Mouse (Mus musculus): ENCODE data around the gene U90926. TPM values are rescaled to one million over a fixed set of nuclear protein-coding genes. Genes with fewer than 3 reads are reported as not detected.

U90926 gene
- polyA plus RNA-seq, 1 experiment: not detected

DNA sequence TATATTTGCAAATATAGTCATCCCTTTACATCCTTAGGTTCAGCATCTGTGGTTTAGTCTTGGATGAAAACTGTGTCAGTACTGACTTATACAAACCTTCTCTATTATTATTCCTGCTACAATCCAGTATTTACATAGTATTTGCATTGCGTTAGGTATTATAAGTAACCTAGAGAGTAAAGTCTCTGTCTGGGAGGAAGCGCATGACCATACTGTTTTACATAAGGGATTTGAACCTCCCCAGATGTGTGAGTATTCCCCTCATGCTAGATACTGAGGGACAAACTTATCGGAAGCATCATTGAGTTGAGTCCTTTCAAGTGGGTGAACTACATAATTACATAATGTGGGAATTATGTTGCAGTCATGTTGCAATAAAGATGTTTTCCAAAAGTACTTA is 14.3 kb upstream of the U90926 start:
- no peak for TF ChIP-seq GATA1 (IDR thresholded peaks at IDR 0.05; ENCODE audit: low read length)

- TF ChIP-seq GATA1 (IDR thresholded peaks at IDR 0.05; ENCODE audit: low read length): no peak
Measured at GRCm38 (mm10) chr5:92228776-92229175, 13.6 kb upstream of the U90926 start.

DNA sequence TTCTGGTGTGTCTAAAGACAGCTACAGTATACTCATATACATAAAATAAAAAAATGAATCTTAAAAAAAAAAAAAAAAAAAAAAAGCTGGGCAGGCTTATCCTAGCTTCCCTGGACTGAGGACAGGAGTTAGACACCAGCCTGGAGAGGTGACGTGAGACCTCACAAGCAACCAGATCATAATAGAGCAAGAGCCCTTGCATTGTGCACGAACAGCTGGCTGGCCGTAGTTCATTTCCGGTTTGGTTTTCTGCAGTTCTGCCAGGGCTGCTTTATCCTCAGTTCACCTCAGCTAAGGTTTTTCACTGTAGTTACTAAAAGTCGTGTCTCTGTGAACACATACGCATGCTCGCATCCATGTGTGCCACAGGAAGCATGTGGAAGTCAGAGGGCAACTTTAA is 12.6 kb upstream of the U90926 start:
- TF ChIP-seq GATA1 (IDR thresholded peaks at IDR 0.05; ENCODE audit: low read length): no peak

GRCm38 (mm10) chr5:92220287-92220902 is 5.2 kb upstream of the U90926 start:
- TF ChIP-seq GATA1 (IDR thresholded peaks at IDR 0.05; ENCODE audit: low read length): no peak

GRCm38 (mm10) chr5:92219826-92220225 is 4.6 kb upstream of the U90926 start:
- TF ChIP-seq GATA1 (IDR thresholded peaks at IDR 0.05; ENCODE audit: low read length): no peak

DNA sequence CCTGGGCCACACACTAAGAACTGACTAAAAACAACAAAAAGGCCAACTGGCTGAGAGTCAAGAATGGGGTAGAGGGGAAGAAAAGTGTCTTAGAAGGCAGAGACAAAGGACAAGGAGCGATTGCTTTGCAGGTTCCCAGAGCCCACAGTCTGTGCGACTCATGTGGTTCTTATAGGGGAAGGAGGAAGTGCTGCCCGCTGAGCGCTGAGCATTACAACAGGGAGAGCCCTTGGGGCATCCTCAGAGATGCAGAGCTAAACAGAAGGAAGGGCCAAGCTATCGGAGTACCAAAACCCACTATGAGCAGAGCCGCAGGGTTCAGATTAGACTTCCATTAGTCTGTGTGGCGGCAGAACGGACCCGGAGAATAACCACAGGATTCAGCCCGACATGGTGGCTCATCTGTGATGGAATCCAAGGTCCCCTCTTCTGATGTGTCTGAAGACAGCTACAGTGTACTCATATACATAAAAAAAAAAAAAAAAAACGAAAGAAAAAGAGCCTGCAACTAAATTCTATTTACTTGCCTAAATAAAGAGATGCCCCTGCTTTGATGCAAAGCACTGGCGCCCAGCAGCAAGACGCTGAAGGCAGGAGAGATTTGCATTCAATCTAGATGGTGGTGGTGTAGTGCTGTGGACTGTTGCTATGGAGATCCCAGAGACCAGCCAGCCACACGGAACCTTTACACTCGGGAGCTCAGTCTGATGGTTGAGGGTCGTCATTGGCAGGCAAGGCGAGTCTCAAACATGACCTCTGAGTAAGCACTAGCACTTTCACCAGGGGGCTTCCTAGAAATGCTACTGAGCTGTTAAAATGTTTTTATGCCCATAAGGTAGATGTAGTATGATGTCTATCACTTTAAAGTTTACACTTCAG is 3.9 kb upstream of the U90926 start:
- no peak for TF ChIP-seq GATA1 (IDR thresholded peaks at IDR 0.05; ENCODE audit: low read length)

- no peak for TF ChIP-seq GATA1 (IDR thresholded peaks at IDR 0.05; ENCODE audit: low read length)
Measured at GRCm38 (mm10) chr5:92212231-92212630, 3.0 kb downstream of the U90926 start.

GRCm38 (mm10) chr5:92210205-92210604 is 5.0 kb downstream of the U90926 start:
- no peak for TF ChIP-seq GATA1 (IDR thresholded peaks at IDR 0.05; ENCODE audit: low read length)

DNA sequence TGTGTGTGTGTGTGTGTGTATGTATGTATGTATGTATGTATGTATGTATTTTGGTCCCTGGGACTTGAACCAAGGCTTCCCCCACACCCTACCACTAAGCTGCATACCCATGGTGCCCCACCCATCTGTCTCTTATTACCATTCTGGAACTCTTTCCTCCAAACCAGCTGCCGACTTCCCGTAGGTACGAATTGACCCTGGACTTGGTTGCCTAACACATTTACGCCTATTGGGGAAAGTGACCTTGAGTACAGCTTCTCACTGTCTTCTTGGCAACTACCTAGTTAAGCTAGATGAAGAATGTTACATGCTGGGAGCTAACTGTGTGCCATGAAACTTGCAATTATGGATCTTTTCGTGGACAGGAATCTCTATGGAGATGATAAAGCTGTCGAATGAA is 9.1 kb downstream of the U90926 start:
- TF ChIP-seq GATA1 (IDR thresholded peaks at IDR 0.05; ENCODE audit: low read length): no peak

DNA sequence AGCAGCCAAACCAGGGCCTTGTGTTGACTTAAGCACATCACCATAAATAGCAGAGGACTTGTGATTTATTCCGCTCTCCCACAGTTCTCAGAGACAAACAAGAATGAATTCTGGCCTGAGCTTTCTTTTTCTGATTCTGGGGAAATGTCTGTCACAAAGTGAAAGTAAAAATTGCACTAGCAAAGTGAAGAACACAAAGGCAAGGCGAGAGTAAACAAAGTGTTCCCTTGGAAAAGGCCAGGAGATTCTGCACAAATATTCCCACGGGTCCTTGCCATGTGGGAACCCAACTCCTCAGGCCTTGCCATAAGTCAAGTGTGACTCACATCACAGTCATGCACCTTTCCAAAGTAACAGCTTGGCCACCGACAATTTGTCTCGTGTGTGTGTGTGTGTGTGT is 9.5 kb downstream of the U90926 start:
- no peak for TF ChIP-seq GATA1 (IDR thresholded peaks at IDR 0.05; ENCODE audit: low read length)

DNA sequence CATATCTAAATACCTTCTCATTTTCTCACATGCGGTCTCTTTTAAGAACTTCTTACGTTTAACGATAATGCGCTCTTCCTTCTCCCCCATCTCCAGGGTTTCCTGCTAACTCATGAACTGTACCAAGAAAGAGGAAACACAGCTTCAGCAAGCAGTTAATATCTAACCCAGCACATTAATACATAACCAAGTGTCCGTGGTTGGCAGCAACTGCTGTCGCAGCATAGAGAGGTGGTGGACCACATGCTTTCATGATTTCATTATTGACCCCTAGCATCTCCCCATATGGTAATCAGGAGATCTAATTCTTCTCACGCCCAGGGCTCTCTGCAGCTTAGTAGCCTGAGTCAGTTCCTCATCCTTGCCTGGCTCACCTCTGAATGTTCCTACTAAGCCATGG is 10.0 kb downstream of the U90926 start:
- no peak for TF ChIP-seq GATA1 (IDR thresholded peaks at IDR 0.05; ENCODE audit: low read length)

DNA sequence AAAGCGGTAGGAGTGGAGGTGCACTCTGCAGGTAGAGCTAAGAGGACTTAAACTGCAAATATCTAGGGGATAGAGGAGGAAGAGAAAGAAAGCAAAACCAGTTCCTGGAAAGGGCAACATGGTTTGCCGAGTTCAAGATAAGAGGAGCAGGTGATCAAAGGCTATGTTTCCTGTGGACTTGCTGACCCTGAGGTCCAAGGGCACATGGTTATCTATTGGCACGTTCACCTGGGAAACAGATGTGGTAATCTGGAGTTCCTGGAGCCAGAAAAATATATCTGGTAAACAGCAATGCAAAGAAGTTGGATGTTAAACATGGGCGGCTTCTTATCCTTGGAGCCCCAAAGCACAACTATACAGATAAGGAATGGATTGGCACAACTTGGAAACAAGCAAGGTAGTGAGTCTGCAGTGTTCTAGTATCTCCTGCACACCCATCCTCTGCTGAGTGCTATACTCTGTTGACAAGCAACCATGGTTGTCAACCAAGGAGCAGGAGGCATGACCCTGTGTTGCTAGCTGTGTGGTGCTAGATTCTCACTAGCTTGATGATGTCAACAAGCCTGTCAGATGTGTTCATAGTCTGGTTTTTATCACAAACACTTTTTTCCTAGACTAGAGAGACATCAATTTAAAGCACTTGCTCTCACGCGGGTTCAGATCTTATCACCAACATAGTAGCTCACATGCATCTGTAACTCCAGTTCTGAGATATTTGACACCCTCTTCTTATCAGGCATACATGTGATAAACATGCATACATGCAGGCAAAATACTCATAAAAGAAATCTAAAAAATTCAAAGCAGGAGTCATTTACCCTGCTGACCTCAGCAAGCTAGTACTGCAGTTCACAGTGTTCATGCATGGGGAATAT is 10.8 kb downstream of the U90926 start:
- peak; percentile 65 for TF ChIP-seq GATA1 (IDR thresholded peaks at IDR 0.05; ENCODE audit: low read length)

DNA sequence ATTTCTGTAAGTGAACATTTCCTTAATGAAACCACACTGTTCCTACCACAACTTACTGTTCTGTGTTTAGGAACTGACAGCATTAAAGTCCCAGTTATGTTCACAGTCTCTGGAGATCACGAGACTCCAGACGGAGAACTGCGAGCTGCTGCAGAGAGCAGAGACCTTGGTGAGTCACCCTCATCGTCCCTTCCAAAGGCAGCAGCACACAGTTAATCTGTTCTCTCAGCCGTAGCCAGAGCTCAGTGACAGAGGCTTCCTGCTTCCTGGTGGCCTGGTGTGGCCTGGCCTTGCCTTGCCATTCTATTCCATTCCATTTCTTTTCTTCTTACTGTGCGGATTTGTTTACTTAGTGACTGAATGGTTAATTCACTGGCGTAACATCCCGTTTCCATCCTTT is 16.9 kb downstream of the U90926 start:
- no peak for TF ChIP-seq GATA1 (IDR thresholded peaks at IDR 0.05; ENCODE audit: low read length)

- TF ChIP-seq GATA1 (IDR thresholded peaks at IDR 0.05; ENCODE audit: low read length): no peak
Measured at GRCm38 (mm10) chr5:92196895-92197811, 18.1 kb downstream of the U90926 start.

Measured in G1E-ER4 (cell line).